Mouse (Mus musculus): Measurements from ENCODE around the gene Exoc2. TPM values are rescaled to one million over a fixed set of nuclear protein-coding genes. Genes with fewer than 3 reads are reported as not detected.

Gene Exoc2
- total and polyA plus RNA-seq, 2 experiments: 3.3 to 10.9 TPM

DNA sequence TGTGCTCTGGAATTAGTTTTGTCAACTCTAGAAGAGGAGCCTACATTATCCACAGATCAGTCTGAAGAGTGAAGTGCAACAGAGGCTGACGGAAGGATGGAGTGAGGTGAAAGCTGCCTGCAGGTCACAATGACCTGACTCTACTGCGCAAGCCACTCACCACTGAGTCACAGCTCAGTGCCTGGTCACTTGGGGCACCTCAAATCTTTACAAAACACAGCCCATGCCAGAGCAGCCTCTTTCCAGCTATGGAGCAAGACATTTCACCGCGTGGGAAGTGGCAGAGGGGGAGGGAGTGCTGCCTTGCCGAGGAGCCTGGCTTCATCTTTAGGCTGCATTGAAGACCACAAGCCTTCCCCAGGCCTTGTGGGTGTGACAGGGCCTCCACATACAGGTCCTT lies 159.6 kb downstream of the Exoc2 start:
- Histone ChIP-seq H3K27ac (replicated peaks; ENCODE audit: insufficient read depth, low read depth, low read length) (no peak overlapping the region), H3K9ac (ENCODE audit: low read depth, low read length) (no peak overlapping the region), H3K4me1 (ENCODE audit: control insufficient read depth, insufficient read depth, low read length) (no peaks in the 10 kb centered on the region), H3K27me3 (ENCODE audit: control insufficient read depth, insufficient read depth, low read length) (no peaks in the 10 kb centered on the region), H3K4me3 (ENCODE audit: insufficient read depth, low read depth, low read length) (no peak overlapping the region), H3K79me2 (ENCODE audit: control insufficient read depth, insufficient read depth, low read length) (no peaks in the 10 kb centered on the region), H3K36me3 (ENCODE audit: control insufficient read depth, insufficient read depth, low read length) (peaks cover 1% of the 10 kb centered on the region; the same call in 1 of the 2 replicates)
- TF ChIP-seq POLR2A (IDR thresholded peaks at IDR 0.05; ENCODE audit: extremely low read depth, insufficient read depth, low read length): no peak
- no peak for TF ChIP-seq CTCF (IDR thresholded peaks at IDR 0.05; ENCODE audit: low read depth, low read length)
- WGBS: 85% methylated on average over 5 of the region's 5 CpGs
- no peak for DNase-seq (ENCODE audit: extremely low read depth, low read depth, low spot score)

DNA sequence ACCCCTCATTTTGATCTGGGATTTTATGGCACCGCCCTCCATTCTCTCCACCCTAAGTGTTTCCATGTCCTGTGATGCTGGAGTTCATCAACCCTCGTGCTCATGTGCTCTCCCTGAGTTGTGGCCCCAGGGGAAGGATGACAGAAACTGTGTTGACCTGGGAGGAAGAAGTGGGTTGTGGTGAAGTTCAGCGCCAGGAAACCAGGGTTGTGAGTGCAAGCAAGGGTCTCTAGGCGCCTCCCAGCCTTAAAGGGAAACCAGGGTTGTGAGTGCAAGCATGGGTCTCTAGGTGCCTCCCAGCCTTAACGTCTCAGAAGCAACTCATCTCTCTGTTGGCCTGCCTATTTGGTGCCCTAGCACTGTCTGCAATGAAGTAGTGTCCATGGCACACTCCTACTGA lies 160.4 kb downstream of the Exoc2 start:
- Histone ChIP-seq H3K27me3 (ENCODE audit: control insufficient read depth, insufficient read depth, low read length) (no peaks in the 10 kb centered on the region), H3K36me3 (ENCODE audit: control insufficient read depth, insufficient read depth, low read length) (no peaks in the 10 kb centered on the region; the same call in 1 of the 2 replicates), H3K79me2 (ENCODE audit: control insufficient read depth, insufficient read depth, low read length) (no peaks in the 10 kb centered on the region), H3K4me3 (ENCODE audit: insufficient read depth, low read depth, low read length) (no peak overlapping the region), H3K4me1 (ENCODE audit: control insufficient read depth, insufficient read depth, low read length) (no peaks in the 10 kb centered on the region), H3K9ac (ENCODE audit: low read depth, low read length) (no peak overlapping the region), H3K27ac (replicated peaks; ENCODE audit: insufficient read depth, low read depth, low read length) (no peak overlapping the region)
- 82% methylated on average over 5 of the region's 5 CpGs for WGBS
- TF ChIP-seq POLR2A (IDR thresholded peaks at IDR 0.05; ENCODE audit: extremely low read depth, insufficient read depth, low read length): no peak
- no peak for DNase-seq (ENCODE audit: extremely low read depth, low read depth, low spot score)

DNA sequence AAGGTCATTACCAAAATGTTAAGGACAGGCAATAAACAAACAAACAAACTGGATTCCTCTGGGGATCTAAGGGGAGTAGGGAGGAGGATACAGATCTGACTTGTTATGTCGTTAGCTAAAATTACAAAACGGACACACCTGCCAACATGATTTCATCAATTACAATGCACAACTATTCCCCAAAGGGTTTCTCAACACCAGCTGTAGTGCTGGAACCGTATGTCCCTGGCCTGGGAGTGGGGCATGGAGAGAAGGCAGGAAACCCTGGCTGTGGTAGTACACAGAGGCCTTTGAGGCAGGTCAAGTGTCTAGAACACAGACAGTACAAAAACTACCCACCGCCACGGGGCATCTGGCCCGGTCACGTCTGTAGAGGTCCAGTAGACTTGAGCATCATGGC lies 164.7 kb downstream of the Exoc2 start:
- TF ChIP-seq POLR2A (IDR thresholded peaks at IDR 0.05; ENCODE audit: extremely low read depth, insufficient read depth, low read length): no peak
- Histone ChIP-seq H3K4me3 (ENCODE audit: insufficient read depth, low read depth, low read length) (no peak overlapping the region), H3K27me3 (ENCODE audit: control insufficient read depth, insufficient read depth, low read length) (no peaks in the 10 kb centered on the region), H3K36me3 (ENCODE audit: control insufficient read depth, insufficient read depth, low read length) (no peaks in the 10 kb centered on the region), H3K4me1 (ENCODE audit: control insufficient read depth, insufficient read depth, low read length) (no peaks in the 10 kb centered on the region), H3K9ac (ENCODE audit: low read depth, low read length) (no peak overlapping the region), H3K79me2 (ENCODE audit: control insufficient read depth, insufficient read depth, low read length) (no peaks in the 10 kb centered on the region), H3K27ac (replicated peaks; ENCODE audit: insufficient read depth, low read depth, low read length) (no peak overlapping the region)
- 93% methylated on average over 7 of the region's 7 CpGs for WGBS
- no peak for DNase-seq (ENCODE audit: extremely low read depth, low read depth, low spot score)

DNA sequence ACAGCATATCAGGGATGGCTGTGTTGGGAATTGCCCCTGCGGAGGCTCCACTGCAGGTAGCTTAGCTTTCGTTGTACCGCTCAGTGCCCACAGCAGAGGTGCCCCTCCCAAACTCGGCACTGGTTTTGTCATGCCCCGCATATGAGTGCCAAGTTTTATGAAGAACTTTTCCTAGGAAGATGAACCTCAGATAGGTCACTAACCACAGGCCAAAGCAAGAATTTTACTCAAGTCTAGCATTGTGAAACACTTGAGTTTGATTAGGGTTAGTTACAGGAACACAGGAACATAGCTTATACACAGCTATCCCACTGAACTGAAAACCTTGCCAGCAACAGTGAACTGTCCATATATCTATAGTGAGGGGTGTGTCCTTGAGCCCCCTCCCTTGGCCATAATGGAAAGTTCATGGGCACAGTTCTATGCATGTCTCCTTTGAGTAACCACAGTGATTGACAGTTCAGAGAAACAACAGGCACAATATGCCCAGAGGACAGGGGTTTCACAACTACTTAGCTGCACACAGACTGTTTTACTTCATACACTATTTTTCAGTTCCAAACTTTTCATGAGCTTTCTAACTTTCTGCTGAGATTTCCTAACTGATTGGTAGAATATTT lies 171.4 kb downstream of the Exoc2 start:
- H3K27ac ChIP-seq (replicated peaks; ENCODE audit: insufficient read depth, low read depth, low read length): no peak overlapping the region
- no peaks in the 10 kb centered on the region for H3K27me3 ChIP-seq (ENCODE audit: control insufficient read depth, insufficient read depth, low read length)
- H3K79me2 ChIP-seq (ENCODE audit: control insufficient read depth, insufficient read depth, low read length): no peaks in the 10 kb centered on the region
- H3K4me1 ChIP-seq (ENCODE audit: control insufficient read depth, insufficient read depth, low read length): no peaks in the 10 kb centered on the region
- 92% methylated on average over 5 of the region's 5 CpGs for WGBS
- no peak overlapping the region for H3K4me3 ChIP-seq (ENCODE audit: insufficient read depth, low read depth, low read length)
- H3K9ac ChIP-seq (ENCODE audit: low read depth, low read length): no peak overlapping the region
- no peaks in the 10 kb centered on the region for H3K36me3 ChIP-seq (ENCODE audit: control insufficient read depth, insufficient read depth, low read length)
- no peak for DNase-seq (ENCODE audit: extremely low read depth, low read depth, low spot score)
- no peak for TF ChIP-seq CTCF (IDR thresholded peaks at IDR 0.05; ENCODE audit: low read depth, low read length)

DNA sequence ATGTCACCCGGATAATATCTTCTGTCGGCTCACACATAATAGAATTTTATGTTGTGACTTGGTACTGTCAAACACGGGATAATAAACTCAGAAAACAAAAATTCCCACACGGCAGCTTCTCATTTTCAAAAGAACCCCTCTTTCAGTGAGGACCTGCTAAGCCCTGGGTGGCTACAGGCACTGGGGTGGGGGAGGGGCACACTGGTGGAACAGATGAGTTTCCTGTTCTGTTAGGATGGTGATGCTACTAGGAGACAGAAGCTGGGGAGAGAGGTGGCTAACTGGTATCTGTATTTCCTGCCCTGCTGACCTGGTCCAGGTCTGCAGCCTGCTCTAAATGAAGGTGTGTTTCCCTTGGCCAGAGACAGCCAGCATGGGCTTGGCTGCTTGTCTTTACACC lies 172.0 kb downstream of the Exoc2 start:
- Histone ChIP-seq H3K27ac (replicated peaks; ENCODE audit: insufficient read depth, low read depth, low read length) (no peak overlapping the region), H3K4me3 (ENCODE audit: insufficient read depth, low read depth, low read length) (no peak overlapping the region), H3K27me3 (ENCODE audit: control insufficient read depth, insufficient read depth, low read length) (no peaks in the 10 kb centered on the region), H3K36me3 (ENCODE audit: control insufficient read depth, insufficient read depth, low read length) (no peaks in the 10 kb centered on the region), H3K79me2 (ENCODE audit: control insufficient read depth, insufficient read depth, low read length) (no peaks in the 10 kb centered on the region), H3K9ac (ENCODE audit: low read depth, low read length) (no peak overlapping the region), H3K4me1 (ENCODE audit: control insufficient read depth, insufficient read depth, low read length) (no peaks in the 10 kb centered on the region)
- DNase-seq (ENCODE audit: extremely low read depth, low read depth, low spot score): no peak
- no peak for TF ChIP-seq CTCF (IDR thresholded peaks at IDR 0.05; ENCODE audit: low read depth, low read length)
- TF ChIP-seq POLR2A (IDR thresholded peaks at IDR 0.05; ENCODE audit: extremely low read depth, insufficient read depth, low read length): no peak
- 90% methylated on average over 4 of the region's 4 CpGs for WGBS

DNA sequence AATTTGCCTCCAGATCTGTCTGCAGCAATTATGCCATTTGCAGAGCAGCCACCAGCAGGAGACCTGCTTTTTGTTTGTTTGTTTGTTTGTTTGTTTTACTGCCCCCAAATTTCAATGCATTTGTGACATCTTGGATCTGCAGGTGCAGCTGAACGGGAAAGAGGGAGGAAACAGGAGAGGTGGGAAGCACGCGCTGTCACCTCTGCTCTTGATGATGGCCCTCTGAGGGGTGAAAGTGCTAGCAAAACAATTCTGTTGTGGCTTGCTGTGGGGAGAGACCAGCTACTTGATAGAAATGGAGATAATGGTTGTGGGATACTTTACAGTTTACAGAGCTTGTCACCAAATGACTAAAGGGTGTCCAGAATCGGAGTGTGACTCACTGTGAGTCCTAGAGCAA lies 177.9 kb downstream of the Exoc2 start:
- Histone ChIP-seq H3K9ac (ENCODE audit: low read depth, low read length) (no peak overlapping the region), H3K79me2 (ENCODE audit: control insufficient read depth, insufficient read depth, low read length) (no peaks in the 10 kb centered on the region), H3K27me3 (ENCODE audit: control insufficient read depth, insufficient read depth, low read length) (no peaks in the 10 kb centered on the region), H3K4me1 (ENCODE audit: control insufficient read depth, insufficient read depth, low read length) (no peaks in the 10 kb centered on the region), H3K4me3 (ENCODE audit: insufficient read depth, low read depth, low read length) (no peak overlapping the region), H3K27ac (replicated peaks; ENCODE audit: insufficient read depth, low read depth, low read length) (no peak overlapping the region), H3K36me3 (ENCODE audit: control insufficient read depth, insufficient read depth, low read length) (no peaks in the 10 kb centered on the region)
- TF ChIP-seq CTCF (IDR thresholded peaks at IDR 0.05; ENCODE audit: low read depth, low read length) (no peak), POLR2A (IDR thresholded peaks at IDR 0.05; ENCODE audit: extremely low read depth, insufficient read depth, low read length) (no peak)
- DNase-seq (ENCODE audit: extremely low read depth, low read depth, low spot score): no peak
- WGBS: 86% methylated on average over 4 of the region's 4 CpGs
